Mouse (Mus musculus): ENCODE data around the gene Babam2.
A peak's percentile ranks its signal among the peaks of the same experiment; 100 is the strongest.

Gene Babam2

GRCm38 (mm10) chr5:32089481-32089880 lies 392.0 kb downstream of the Babam2 start:
- DNase-seq = peak; percentile 90

DNA sequence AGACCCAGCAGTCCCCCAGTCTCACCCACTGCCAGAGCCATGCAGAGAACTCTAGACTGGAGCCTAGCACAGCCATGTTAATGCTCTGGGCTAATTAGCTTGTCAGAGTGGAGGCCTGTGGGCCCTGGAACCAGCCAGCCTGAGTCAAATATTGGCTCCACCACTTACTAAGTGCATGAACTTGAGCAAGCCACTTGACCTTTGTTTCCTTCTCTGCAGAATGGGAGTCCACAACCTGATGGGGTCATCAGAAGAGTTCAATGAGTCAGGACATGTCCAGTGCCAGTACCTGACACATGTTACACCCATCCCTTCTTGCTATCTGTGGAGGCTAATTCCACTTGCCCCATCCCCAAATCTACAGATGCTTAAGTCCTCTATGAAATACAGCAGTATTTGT lies 394.8 kb downstream of the Babam2 start:
- no peak for DNase-seq

GRCm38 (mm10) chr5:32098691-32099090 lies 401.2 kb downstream of the Babam2 start:
- DNase-seq = peak; percentile 86

DNA sequence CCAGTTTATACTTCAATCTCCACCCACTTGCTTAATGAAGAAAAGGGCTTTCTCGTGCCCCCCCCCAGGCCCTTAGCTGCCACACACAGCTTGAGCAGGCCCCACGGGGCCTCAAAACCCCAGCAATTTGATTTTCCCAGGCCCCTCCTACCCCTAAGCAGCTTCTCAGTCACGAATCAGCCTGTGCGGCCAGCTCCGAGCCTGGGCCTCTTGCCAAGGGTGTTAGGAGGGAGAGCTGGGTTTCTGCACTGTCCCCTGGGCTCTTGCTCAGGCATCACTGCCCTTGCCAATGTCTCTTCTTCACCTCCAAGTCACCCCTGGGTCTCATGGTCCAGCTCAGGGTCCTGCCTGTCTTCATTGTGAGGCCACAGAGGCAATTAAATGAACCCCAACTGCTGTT lies 405.0 kb downstream of the Babam2 start:
- DNase-seq = peak; percentile 98

DNA sequence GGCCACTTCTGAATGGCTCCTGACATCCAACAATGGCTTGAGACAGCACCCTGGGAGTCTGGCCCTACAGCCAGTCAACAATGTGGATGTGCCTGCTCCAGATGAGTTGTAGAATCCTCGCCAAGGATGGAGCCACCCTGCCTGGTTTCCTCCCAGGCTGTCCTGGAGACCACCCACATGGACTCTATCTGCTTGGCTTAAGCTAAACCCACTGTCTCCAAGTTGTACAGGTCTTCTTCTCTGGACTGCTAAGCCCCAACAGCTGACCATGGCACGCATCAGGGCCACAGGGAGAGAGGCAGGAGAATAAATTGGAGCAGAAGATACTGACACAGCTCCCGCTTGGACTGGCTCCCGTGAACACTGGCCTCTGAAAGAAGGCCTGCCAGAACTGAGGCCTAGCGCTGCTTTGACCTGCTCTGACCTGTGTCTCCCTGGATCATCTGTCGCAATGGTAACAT lies 405.5 kb downstream of the Babam2 start:
- DNase-seq = peak; percentile 98

GRCm38 (mm10) chr5:32103545-32103944 lies 406.1 kb downstream of the Babam2 start:
- DNase-seq = peak; percentile 91

GRCm38 (mm10) chr5:32104119-32104990 lies 406.9 kb downstream of the Babam2 start:
- no peak for DNase-seq

DNA sequence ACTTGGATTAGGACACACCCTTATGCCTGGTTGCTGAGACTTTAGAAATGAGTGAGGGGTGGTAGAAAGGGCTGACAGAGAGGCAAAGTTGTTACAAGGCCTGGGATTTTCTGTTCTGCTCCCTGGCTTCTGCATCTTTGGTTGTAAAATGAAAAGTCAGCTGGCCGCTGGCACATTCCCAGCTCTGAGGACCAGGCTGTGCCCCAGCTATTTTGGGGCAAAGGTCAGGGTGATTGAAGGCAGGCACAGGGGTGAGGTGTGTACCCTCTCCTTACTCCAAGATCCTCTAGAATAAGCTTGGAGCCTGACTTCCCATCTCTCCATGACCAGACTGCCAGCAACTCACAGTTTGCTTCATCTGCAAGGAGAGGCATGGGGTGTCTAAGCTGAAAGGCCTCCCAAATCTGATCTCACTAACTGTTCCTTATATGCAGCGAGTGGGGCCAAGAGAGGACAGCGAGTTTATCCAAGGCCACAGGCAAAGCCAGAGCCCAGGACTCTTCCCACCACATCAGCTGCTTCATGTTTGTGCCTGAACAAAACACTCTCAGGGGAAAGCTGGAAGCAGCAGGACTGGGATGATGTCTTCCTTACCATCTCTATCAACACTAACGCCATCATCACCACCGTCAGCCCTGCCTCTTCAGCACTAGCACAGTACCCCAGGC lies 409.1 kb downstream of the Babam2 start:
- DNase-seq = peak; percentile 97

GRCm38 (mm10) chr5:32110651-32111050 lies 413.2 kb downstream of the Babam2 start:
- DNase-seq = no peak

- peak; percentile 96 for DNase-seq
These were observed 414.9 kb downstream of the Babam2 start for GRCm38 (mm10) chr5:32112206-32112916.

DNA sequence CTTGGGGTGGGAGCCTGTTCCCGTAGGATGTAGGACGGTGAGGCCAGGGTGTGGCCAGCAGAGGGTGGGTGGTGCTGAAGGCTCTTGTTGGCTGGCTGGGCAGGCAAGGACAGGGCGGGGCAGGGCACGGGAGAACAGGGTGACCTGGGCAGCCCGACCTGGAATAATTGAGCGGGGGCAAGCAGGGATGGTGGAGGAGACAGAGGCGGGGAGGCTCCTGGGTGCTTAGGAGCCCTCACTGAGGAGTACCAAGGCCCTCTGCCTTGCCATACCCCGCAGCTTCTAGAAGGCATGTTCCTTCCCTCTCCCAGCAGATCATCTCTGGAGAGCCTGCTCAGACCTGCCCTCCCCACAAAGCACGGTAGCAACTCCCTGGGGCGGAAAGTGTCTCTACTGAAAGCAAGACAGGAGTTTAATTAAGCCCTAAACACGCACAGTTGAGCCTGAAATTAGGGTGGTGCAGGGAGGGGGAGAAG lies 423.5 kb downstream of the Babam2 start:
- DNase-seq = no peak

DNA sequence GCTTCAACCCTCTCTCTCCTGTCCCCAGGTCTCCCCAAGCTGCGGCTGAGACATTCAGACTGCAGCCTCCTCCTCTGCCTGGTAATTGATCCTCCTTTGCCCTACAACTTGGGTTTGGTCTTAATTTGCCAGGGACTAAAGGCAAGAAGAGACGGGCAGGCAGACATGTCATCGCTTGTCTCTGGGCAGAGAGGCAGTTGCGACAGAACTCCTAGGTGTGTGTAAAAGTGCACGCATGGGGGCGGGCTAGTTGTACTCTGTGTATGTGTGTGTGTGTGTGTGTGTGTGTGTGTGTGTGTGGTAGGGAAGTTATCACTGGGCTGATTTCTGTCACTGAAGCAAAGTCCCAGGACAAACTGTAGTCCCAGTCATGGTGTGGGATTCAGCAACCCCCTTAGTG lies 424.5 kb downstream of the Babam2 start:
- no peak for DNase-seq

- DNase-seq = no peak
These were observed 424.9 kb downstream of the Babam2 start for GRCm38 (mm10) chr5:32122363-32122762.

DNA sequence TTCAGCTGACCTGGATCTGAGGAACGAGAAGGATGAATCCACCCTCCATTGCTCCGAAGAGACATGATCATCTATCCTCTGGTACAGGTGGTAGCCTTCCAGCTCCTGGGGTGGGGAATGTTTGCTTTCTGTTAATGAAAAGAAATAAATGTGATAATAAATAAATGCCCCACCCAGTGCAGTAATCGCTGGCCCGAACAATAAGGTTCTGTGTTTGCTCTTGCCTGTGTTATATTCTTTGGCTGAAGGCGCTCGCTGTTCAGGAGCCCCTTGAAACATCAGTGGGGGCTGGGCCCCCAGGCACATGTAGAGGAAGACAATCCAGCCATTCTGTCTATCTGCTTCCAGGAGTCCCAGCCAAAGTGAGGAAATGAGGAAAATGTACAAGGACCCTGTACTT lies 427.5 kb downstream of the Babam2 start:
- no peak for DNase-seq

DNA sequence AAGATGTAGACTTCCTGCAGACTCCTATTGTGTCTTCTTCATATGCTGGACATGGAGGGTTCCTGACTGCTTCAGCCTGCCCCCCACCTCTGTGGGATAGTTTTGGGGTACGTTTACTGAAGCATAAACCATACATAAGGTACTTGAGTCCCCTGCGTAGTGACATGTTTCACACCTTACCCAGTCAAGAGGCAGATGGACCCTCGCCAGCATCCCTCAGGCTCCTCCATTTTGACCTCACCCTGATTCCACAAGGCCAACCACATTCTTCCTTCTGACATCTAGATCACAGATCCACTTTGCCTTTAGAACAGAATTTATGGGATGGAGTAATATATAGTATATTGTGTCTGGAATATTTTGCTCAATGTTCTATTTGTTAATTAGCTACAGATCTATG lies 429.7 kb downstream of the Babam2 start:
- no peak for DNase-seq

GRCm38 (mm10) chr5:32127927-32128326 lies 430.4 kb downstream of the Babam2 start:
- DNase-seq = no peak

DNA sequence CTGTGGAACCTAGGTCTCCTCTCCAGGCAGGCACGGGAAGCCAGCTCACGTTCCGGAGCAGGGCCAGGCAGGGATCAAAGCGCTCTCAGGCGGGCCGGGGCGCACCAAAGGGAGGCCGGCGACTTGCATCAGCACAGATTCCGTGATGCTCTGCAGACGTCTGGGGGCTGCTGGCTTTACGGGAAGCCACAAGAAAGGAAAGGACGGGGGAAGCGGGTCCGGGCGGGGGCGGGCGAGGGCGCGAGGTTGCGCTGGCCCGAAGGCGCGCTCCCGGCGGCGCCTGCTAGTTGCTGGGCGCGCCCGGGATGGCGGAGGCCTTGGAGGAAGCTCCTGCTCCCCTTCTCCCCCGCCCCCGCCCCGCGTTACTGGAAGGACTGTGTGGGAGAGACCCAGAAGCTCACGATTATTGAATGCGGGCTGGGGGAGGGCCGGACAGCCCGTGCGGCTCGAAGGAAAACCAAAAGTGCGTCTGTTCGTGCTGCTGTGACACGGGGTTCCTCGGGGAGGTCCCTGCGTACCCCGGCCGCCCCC lies 435.6 kb downstream of the Babam2 start:
- peak; percentile 98 for DNase-seq

DNA sequence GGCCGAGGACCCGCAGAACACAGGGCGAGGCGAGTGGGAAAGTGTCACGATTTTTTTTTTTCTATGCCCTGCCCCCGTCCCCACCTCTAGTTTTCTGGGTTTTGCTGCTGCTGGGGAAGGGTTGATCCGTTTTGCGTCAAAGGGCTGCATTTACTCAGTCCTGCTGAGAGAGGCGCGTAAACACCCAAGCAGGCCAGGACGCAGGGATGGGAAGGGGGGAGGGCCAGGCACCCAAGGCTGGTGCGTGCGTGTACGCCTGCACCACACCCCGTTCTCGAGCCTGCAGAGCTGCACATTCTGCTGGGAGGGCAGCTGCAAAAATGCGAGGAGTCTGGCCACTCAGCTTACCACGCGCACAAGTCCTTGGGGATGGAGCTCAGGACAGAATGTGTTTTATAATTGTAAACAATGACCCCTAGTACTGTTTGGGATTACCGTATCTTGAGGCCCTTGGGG lies 436.1 kb downstream of the Babam2 start:
- DNase-seq = peak; percentile 100

DNA sequence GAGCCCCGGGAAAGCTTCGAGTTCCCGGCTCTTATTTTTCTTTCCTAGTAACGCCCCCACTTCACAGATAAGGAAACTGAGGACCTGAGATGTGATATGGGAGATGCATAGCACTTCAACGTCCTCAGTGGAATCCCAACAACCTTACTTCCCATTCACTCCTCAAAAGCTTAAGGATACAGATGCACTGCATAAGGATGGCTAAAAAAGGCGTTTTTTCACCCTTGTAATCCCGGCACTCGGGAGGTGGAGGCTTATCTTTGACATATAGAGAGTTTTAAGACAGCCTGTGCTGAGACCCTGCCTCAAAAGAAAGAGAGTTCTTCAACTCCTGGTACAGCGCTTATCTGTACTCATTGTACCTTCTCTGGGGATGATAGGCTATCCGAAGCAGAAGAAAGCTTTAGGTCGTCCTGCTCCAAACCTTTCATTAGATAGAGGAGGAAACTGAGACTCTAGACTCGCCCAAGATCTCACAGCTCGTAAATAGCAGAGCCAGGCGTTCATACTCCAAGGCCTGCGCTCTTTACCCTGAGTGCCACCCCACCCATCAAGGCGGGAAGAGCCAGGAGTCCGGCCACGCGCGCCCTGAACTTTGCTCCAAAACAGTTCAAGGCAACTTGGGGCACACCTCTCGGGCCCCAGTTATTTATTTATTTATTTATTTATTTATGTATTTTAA lies 436.7 kb downstream of the Babam2 start:
- DNase-seq = peak; percentile 96
